Comparison of ENCODE assay signal across 8 mouse cellular contexts in genomic region chr6:53081241-53081640, GRCm38 (mm10).
"Had no signal": no experiment of that assay in that cellular context is flagged by ENCODE, and none has a peak within 500 bp of the region (broad histone marks: within the 10 kb centered on the region; RNA-seq: fewer than 3 reads in every experiment).

No protein-coding gene starts in this region.

- DNase-seq: kidney, adult 18-20 months; kidney, postnatal 10 days; kidney, postnatal 4 days; lung, adult 2 months; lung, postnatal 36 days; spleen, adult 18-20 months; thymus, adult 2 months; thymus, postnatal 25 days had no signal
